Mouse (Mus musculus): ENCODE measurements at regions not wholly inside any gene's neighbourhood (a gene's known extent, or its start where the extent isn't known, plus 50 kb on each side); places are given as distances from the start of the nearest gene placed in this dataset.

DNA sequence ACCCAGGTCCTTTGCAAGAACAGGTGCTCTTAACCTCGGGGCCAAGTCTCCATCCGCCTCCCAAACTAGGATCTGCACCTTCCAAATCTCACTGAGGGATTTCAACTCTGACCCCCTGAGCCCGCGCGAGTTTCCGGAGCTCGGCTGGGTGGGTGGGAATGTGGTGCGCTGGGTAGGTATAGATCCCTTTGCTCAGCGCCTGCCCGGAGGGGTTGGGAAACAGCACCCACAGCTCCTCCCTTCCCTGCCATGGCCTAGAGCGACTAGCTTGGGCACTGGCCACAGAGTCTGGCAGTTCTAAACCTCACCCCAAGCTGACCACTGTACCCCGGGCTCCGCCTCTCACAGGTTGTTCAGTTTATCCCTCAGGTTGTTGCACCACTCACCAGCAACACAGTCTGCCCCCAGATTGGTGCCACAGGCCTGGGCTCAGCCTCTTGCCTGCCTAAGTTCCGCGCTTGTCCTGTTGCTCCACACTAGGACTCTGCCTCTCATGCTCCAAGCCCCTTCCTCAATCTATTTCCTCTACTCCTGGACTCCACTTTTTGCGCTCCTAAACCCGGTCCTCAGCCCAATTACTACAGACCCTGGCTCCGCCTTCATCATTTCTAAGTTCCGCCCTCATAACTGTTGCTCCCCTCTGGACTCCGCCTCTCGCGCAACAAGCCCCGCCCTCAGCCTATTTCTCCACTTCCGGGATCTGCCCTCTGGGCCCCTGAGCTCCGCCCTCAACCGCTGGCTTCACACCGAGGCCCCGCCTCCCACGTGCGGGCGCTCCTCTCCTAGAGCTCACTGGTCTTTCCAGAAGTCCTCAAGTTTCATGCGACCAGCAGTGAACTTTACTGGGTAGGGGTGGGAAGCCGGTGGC, 135.6 kb upstream of the Alkbh8 start:
- TF ChIP-seq MEF2A (IDR thresholded peaks at IDR 0.05; ENCODE audit: borderline replicate concordance, low read depth, low read length) (no peak), MYC (IDR thresholded peaks at IDR 0.05; ENCODE audit: low read depth, low read length) (no peak), GABPA (IDR thresholded peaks at IDR 0.05; ENCODE audit: insufficient replicate concordance, low read depth, low read length) (no peak), ZNF384 (IDR thresholded peaks at IDR 0.05; ENCODE audit: low read depth, low read length) (no peak), BHLHE40 (IDR thresholded peaks at IDR 0.05; ENCODE audit: low read depth, low read length) (no peak), CTCF (conservative IDR thresholded peaks at IDR 0.05 in 1 of 2, IDR thresholded peaks at IDR 0.05 in 1 of 2; ENCODE audit: low read depth in 2 of 2, low read length in 2 of 2) (no peak), RCOR1 (conservative IDR thresholded peaks at IDR 0.05; ENCODE audit: low read depth, low read length) (no peak), UBTF (IDR thresholded peaks at IDR 0.05; ENCODE audit: low read depth, low read length) (no peak), POLR2A (IDR thresholded peaks at IDR 0.05; ENCODE audit: low read depth, low read length) (no peak)

Data from CH12.LX (cell line).